Mouse (Mus musculus): Measurements from ENCODE around the gene Gpr22.

GRCm38 (mm10) chr12:31665999-31666398 lies 47.7 kb downstream of the Gpr22 start:
- TF ChIP-seq CTCF (IDR thresholded peaks at IDR 0.05; ENCODE audit: extremely low read depth, insufficient read depth, insufficient read length, insufficient replicate concordance) (no peak), POLR2A (IDR thresholded peaks at IDR 0.05; ENCODE audit: low read depth, low read length) (no peak)

All from spleen, adult 2 months (tissue).